Mouse (Mus musculus) adipose tissue, adult 10 weeks (tissue): ENCODE results near the gene Olfr1431. TPM values are rescaled to one million over a fixed set of nuclear protein-coding genes. Genes with fewer than 3 reads are reported as not detected.

Experiments
- polyA plus RNA-seq: library from polyadenylated mRNA; stranded (reverse); fragments of 350-450 nt; fragmentation: Illumina TruSeq; extraction: RNeasy Lipid Tissue Mini Kit (QIAGEN cat#74804); gene quantifications from one replicate; pipeline ENCODE4 v1.2.3, GENCODE M21; 2014; ENCODE audit warnings: low read depth, low replicate concordance

Olfr1431 gene
- polyA plus RNA-seq, result not detected

DNA sequence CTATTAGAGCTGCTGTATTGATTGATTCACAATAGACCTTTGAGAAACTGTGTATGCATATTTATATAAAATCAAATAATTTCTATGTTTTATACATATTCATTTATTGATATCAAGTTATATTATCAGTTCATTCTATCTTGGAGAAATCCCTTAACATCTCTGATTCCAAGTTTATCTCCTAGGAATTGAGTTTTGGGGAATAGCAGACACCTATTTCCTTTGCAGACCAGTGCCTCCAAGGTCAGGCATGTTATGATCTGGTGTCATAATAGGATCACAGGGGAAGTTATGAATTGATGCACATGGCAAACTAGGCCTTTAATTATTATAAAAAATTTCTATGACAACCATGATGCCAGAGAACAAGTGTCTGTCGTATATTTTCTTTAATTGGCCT lies at the start of gene Olfr1431:
TSS of gene Olfr1431 (plus strand) at position 301 of the 400 bp plus-strand sequence.

DNA sequence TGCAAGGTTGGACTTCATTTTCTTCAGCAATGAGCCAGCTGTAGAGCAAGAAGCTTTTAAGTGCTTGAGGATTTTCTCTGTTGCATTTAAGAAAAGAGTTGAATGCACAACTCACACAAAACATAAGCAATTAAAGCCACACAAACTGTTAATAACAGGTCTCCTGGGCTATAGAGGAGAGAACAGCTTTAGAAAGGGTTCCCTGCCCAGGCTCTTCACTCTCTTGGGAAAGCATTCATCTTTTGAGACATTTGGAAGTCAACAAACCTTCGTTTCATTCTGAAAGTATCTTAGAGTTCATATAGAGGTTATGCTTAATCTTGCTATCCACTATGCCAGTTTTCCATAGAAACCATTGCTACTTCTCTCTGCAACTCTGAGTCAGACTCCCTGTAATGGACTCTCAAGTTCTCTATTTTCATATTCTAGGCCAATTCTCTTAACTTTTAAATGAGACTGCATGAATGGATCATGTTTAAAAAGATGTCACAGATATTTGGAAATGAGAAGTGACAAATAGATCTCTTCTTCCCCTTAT lies 30.3 kb upstream of the Olfr1431 start, which contains the start of gene Olfr1555-ps1:
TSS of gene Olfr1555-ps1 (minus strand) at position 51 of the 538 bp plus-strand sequence.

DNA sequence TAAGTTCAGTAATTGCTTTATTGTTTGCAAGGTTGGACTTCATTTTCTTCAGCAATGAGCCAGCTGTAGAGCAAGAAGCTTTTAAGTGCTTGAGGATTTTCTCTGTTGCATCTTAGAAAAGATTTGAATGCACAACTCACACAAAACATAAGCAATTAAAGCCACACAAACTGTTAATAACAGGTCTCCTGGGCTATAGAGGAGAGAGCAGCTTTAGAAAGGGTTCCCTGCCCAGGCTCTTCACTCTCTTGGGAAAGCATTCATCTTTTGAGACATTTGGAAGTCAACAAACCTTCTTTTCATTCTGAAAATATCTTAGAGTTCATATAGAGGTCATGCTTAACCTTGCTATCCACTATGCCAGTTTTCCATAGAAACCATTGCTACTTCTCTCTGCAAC lies 32.1 kb downstream of the Olfr1431 start, which contains the start of gene Olfr1432:
TSS of gene Olfr1432 (minus strand) at position 101 of the 400 bp plus-strand sequence.

DNA sequence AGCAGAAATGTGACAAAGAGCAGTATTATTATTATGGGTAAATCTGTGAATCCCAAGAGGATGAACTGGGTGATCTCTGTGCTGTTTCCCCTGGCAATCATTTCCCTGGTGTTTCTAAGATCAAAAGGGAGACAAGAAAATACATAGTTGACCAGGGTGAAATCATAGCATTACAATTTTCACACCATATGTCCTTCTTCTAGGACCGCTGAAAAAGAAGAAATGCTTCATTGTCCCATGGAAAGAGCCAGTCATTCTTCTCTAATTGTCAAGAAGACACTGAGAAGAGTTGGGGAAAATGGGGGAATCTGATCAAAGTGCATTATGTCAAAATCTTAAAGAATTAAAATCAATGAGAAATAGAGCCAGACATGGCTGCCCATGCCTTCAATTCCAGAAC lies 41.1 kb downstream of the Olfr1431 start, which contains the start of gene Olfr262:
TSS of gene Olfr262 (minus strand) at position 101 of the 400 bp plus-strand sequence.

DNA sequence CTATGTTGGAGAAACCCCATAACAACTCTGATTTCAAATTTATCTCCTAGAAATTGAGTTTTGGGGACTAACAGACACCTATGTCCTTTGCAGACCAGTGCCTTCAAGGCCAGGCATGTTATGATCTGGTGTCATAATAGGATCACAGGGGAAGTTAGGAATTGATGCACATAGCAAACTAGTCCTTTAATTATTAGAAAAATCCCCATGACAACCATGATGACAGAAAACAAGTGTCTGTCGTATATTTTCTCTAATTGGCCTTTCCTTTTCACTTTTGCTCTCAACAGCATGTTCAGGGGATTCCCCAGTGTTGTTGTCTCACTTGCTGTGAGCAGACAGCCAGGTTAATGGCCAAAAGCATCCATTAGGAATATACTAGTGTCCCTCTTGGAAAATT lies 60.3 kb downstream of the Olfr1431 start, which contains the start of gene Olfr235:
TSS of gene Olfr235 (plus strand) at position 301 of the 400 bp plus-strand sequence.

Other genes starting within 250 kb of the Olfr1431 start
- gene Osbp, start 234.7 kb upstream of the Olfr1431 start, polyA plus RNA-seq, result 46.9 TPM
- not detected for gene Olfr1423, start 159.3 kb upstream of the Olfr1431 start, polyA plus RNA-seq
- not detected for gene Olfr1424, start 138.0 kb upstream of the Olfr1431 start, polyA plus RNA-seq
- not detected for gene Olfr1425, start 122.9 kb upstream of the Olfr1431 start, polyA plus RNA-seq
- not detected for gene Olfr1426, start 108.6 kb upstream of the Olfr1431 start, polyA plus RNA-seq
- not detected for gene Olfr1427, start 97.3 kb upstream of the Olfr1431 start, polyA plus RNA-seq
- not detected for gene Olfr1428, start 84.7 kb upstream of the Olfr1431 start, polyA plus RNA-seq
- gene Olfr76, start 77.4 kb upstream of the Olfr1431 start, polyA plus RNA-seq, result not detected
- not detected for gene Olfr1555-ps1, start 30.5 kb upstream of the Olfr1431 start, polyA plus RNA-seq
- not detected for gene Olfr1432, start 32.0 kb downstream of the Olfr1431 start, polyA plus RNA-seq
- gene Olfr262, start 41.0 kb downstream of the Olfr1431 start, polyA plus RNA-seq, result not detected
- not detected for gene Olfr235, start 60.4 kb downstream of the Olfr1431 start, polyA plus RNA-seq
- not detected for gene Olfr1434, start 79.2 kb downstream of the Olfr1431 start, polyA plus RNA-seq
- not detected for gene Olfr1436, start 98.5 kb downstream of the Olfr1431 start, polyA plus RNA-seq
- gene Olfr1437, start 124.5 kb downstream of the Olfr1431 start, polyA plus RNA-seq, result not detected
- gene Olfr1438-ps1, start 135.3 kb downstream of the Olfr1431 start, polyA plus RNA-seq, result not detected
- not detected for gene Olfr1440, start 186.6 kb downstream of the Olfr1431 start, polyA plus RNA-seq
- not detected for gene Olfr1441, start 216.8 kb downstream of the Olfr1431 start, polyA plus RNA-seq
- gene Pfpl, start 227.3 kb downstream of the Olfr1431 start, polyA plus RNA-seq, result not detected